Mouse (Mus musculus): Measurements from ENCODE around the gene Ptprg.

- no peak for TF ChIP-seq CTCF (conservative IDR thresholded peaks at IDR 0.05; ENCODE audit: low read length)
- no peak for TF ChIP-seq NANOG (IDR thresholded peaks at IDR 0.05; ENCODE audit: borderline replicate concordance, low read length)
- no peak for TF ChIP-seq POU5F1 (IDR thresholded peaks at IDR 0.05; ENCODE audit: borderline replicate concordance, low read length)
These were observed 274.8 kb downstream of the Ptprg start for GRCm38 (mm10) chr14:11828086-11828485.

All from E14TG2a.4 (cell line).